Mouse (Mus musculus): ENCODE data around the gene Rrp9. TPM values are rescaled to one million over a fixed set of nuclear protein-coding genes. Genes with fewer than 3 reads are reported as not detected.

The Rrp9 gene
- polyA plus RNA-seq, 1 experiment from 2014 or later, result 23.3 TPM

DNA sequence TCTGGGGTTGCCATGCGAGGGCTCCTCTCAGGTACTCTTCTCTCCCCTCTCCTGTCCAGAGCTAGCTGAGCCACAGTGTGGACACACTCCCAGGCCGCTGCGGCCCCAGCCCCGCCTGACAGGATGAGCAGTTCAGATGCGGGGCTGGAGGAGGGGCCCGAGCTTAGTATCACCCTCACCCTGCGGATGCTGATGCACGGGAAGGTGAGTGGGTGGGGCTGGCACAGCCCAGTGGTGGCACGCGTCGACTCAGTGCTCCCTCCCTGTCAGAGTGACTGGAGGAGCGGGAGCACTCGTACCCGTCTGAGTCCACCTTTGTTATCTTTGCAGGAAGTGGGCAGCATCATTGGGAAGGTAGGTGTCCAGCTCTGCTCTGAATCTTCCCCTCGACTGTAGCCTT lies 15.8 kb upstream of the Rrp9 start:
- Histone ChIP-seq H3K9me3 (ENCODE audit: control insufficient read depth, low read length) (no peaks in the 10 kb centered on the region), H3K4me1 (replicated peaks; ENCODE audit: control insufficient read depth, insufficient read depth) (peaks cover 4% of the 10 kb centered on the region; the same call in 1 of the 2 replicates), H3K4me3 (ENCODE audit: low read depth, low read length) (no peak overlapping the region), H3K4me2 (replicated peaks; ENCODE audit: low read depth) (no peak overlapping the region), H3K9ac (ENCODE audit: low read length) (no peak overlapping the region), H3K27me3 (ENCODE audit: control insufficient read depth, insufficient read depth, low read length) (no peaks in the 10 kb centered on the region), H3K36me3 (ENCODE audit: control insufficient read depth, insufficient read depth, low read length) (no peaks in the 10 kb centered on the region), H3K27ac (replicated peaks) (no peak overlapping the region)
- TF ChIP-seq EP300 (optimal IDR thresholded peaks at IDR 0.05) (no peak), CTCF (IDR thresholded peaks at IDR 0.05; ENCODE audit: low read depth) (no peak)
- ATAC-seq (ENCODE audit: low FRiP score, low TSS enrichment), result no peak
- no peak for DNase-seq (ENCODE audit: low spot score)
- 81% methylated on average over 15 of the region's 15 CpGs for WGBS

- Histone ChIP-seq H3K9me3 (ENCODE audit: control insufficient read depth, low read length) (no peaks in the 10 kb centered on the region), H3K9ac (ENCODE audit: low read length) (no peak overlapping the region), H3K4me1 (replicated peaks; ENCODE audit: control insufficient read depth, insufficient read depth) (0 out of 2 replicates have a peak, but pooled peaks cover 2% of the 10 kb centered on the region), H3K4me2 (replicated peaks; ENCODE audit: low read depth) (no peak overlapping the region), H3K27ac (replicated peaks) (no peak overlapping the region), H3K36me3 (ENCODE audit: control insufficient read depth, insufficient read depth, low read length) (no peaks in the 10 kb centered on the region), H3K27me3 (ENCODE audit: control insufficient read depth, insufficient read depth, low read length) (no peaks in the 10 kb centered on the region), H3K4me3 (ENCODE audit: low read depth, low read length) (no peak overlapping the region)
- TF ChIP-seq EP300 (optimal IDR thresholded peaks at IDR 0.05), result no peak
- TF ChIP-seq CTCF (IDR thresholded peaks at IDR 0.05; ENCODE audit: low read depth), result no peak
- ATAC-seq (ENCODE audit: low FRiP score, low TSS enrichment), result no peak
- DNase-seq (ENCODE audit: low spot score), result no peak
- WGBS, result 76% methylated on average over 18 of the region's 18 CpGs
These were observed 15.2 kb upstream of the Rrp9 start for GRCm38 (mm10) chr9:106460401-106461025.

DNA sequence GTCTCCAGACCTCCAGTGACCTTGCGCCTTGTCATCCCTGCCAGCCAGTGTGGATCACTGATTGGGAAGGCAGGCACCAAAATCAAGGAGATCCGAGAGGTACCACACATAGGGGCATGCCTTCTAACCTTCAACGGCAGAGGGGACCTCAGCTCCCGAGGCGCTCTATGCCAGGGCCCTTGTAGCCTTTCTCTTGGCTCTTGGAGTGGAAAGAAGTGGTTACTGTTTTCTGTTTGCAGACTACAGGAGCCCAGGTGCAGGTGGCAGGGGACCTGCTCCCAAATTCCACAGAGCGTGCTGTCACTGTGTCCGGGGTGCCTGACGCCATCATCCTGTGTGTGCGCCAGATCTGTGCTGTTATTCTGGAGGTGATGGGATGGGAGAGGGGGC lies 14.7 kb upstream of the Rrp9 start:
- no peak for ATAC-seq (ENCODE audit: low FRiP score, low TSS enrichment)
- DNase-seq (ENCODE audit: low spot score), result no peak
- no peak overlapping the region for H3K4me2 ChIP-seq (replicated peaks; ENCODE audit: low read depth)
- no peaks in the 10 kb centered on the region for H3K36me3 ChIP-seq (ENCODE audit: control insufficient read depth, insufficient read depth, low read length)
- no peak overlapping the region for H3K9ac ChIP-seq (ENCODE audit: low read length)
- TF ChIP-seq EP300 (optimal IDR thresholded peaks at IDR 0.05) (no peak), CTCF (IDR thresholded peaks at IDR 0.05; ENCODE audit: low read depth) (no peak)
- peaks cover 2% of the 10 kb centered on the region; the same call in 1 of the 2 replicates for H3K27me3 ChIP-seq (ENCODE audit: control insufficient read depth, insufficient read depth, low read length)
- no peak overlapping the region for H3K27ac ChIP-seq (replicated peaks)
- H3K4me3 ChIP-seq (ENCODE audit: low read depth, low read length), result no peak overlapping the region
- 88% methylated on average over 9 of the region's 9 CpGs for whole genome bisulfite sequencing
- H3K4me1 ChIP-seq (replicated peaks; ENCODE audit: control insufficient read depth, insufficient read depth), result 0 out of 2 replicates have a peak, but pooled peaks cover 2% of the 10 kb centered on the region
- H3K9me3 ChIP-seq (ENCODE audit: control insufficient read depth, low read length), result no peaks in the 10 kb centered on the region

GRCm38 (mm10) chr9:106461641-106462429 lies 13.9 kb upstream of the Rrp9 start:
- TF ChIP-seq CTCF (IDR thresholded peaks at IDR 0.05; ENCODE audit: low read depth), result no peak
- DNase-seq (ENCODE audit: low spot score) (no peak), ATAC-seq (ENCODE audit: low FRiP score, low TSS enrichment) (no peak)
- H3K4me2 ChIP-seq (replicated peaks; ENCODE audit: low read depth), result no peak overlapping the region
- no peaks in the 10 kb centered on the region for H3K36me3 ChIP-seq (ENCODE audit: control insufficient read depth, insufficient read depth, low read length)
- peaks cover 2% of the 10 kb centered on the region; the same call in 1 of the 2 replicates for H3K27me3 ChIP-seq (ENCODE audit: control insufficient read depth, insufficient read depth, low read length)
- H3K9ac ChIP-seq (ENCODE audit: low read length), result no peak overlapping the region
- 88% methylated on average over 16 of the region's 16 CpGs for WGBS
- no peaks in the 10 kb centered on the region for H3K9me3 ChIP-seq (ENCODE audit: control insufficient read depth, low read length)
- H3K4me3 ChIP-seq (ENCODE audit: low read depth, low read length), result no peak overlapping the region
- no peaks in the 10 kb centered on the region for H3K4me1 ChIP-seq (replicated peaks; ENCODE audit: control insufficient read depth, insufficient read depth)
- no peak overlapping the region for H3K27ac ChIP-seq (replicated peaks)

DNA sequence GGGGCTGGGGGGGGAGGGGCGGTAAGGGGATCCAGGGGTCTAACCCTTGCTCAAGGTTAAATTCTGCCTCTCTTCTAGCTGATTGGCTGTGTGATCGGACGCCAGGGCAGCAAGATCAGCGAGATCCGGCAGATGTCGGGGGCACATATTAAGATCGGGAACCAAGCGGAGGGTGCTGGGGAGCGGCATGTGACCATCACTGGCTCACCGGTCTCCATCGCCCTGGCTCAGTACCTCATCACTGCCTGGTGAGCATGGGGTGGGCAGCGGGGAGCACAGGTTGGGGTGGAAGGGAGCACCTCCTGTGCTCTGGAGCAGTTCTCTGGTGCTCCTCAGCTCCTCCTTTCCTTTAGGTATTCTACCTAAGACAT lies 13.3 kb upstream of the Rrp9 start:
- ATAC-seq (ENCODE audit: low FRiP score, low TSS enrichment) (no peak), DNase-seq (ENCODE audit: low spot score) (no peak)
- TF ChIP-seq EP300 (optimal IDR thresholded peaks at IDR 0.05), result no peak
- TF ChIP-seq CTCF (IDR thresholded peaks at IDR 0.05; ENCODE audit: low read depth), result no peak
- H3K27ac ChIP-seq (replicated peaks), result no peak overlapping the region
- WGBS, result 92% methylated on average over 12 of the region's 12 CpGs
- H3K4me2 ChIP-seq (replicated peaks; ENCODE audit: low read depth), result no peak overlapping the region
- no peak overlapping the region for H3K9ac ChIP-seq (ENCODE audit: low read length)
- H3K36me3 ChIP-seq (ENCODE audit: control insufficient read depth, insufficient read depth, low read length), result no peaks in the 10 kb centered on the region
- H3K4me3 ChIP-seq (ENCODE audit: low read depth, low read length), result no peak overlapping the region
- H3K9me3 ChIP-seq (ENCODE audit: control insufficient read depth, low read length), result no peaks in the 10 kb centered on the region
- peaks cover 2% of the 10 kb centered on the region; the same call in 1 of the 2 replicates for H3K27me3 ChIP-seq (ENCODE audit: control insufficient read depth, insufficient read depth, low read length)
- H3K4me1 ChIP-seq (replicated peaks; ENCODE audit: control insufficient read depth, insufficient read depth), result no peaks in the 10 kb centered on the region

All from stomach, postnatal 0 days (tissue).